Mouse (Mus musculus): ENCODE measurements around the gene Klkb1.

DNA sequence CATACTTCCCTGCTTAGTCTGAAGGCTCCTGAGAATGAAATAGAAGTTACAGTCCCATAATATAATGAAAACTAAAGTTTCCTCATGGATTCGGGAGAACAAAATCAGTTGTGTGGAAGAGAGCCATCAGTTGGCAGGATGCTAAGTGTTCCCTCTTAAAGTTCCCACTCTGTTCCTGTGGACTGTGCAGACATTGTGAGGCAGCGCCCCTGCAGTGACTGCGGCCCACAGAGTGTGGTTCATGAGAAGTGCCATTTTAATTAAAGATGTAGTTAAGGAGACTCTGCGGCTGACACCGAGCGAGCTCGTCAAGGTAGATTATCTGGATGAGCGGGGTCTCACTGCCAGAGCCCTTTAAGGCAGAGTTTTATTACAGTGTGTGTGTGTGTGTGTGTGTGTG lies 7.7 kb upstream of the Klkb1 start:
- TF ChIP-seq POLR2A (IDR thresholded peaks at IDR 0.05; ENCODE audit: extremely low read depth, insufficient read depth, low read length) = no peak
- TF ChIP-seq CTCF (IDR thresholded peaks at IDR 0.05; ENCODE audit: extremely low read depth, insufficient read depth, low read length) = no peak

Data from cortical plate, adult 2 months (tissue).